Mouse (Mus musculus) right cerebral cortex, postnatal 25 days (tissue): ENCODE data around the gene Homer2.

Experiments
- DNase-seq: peaks from one replicate; pipeline ENCODE4 v3.0.0; 2022

The Homer2 gene

GRCm38 (mm10) chr7:81557252-81557984 lies 149.9 kb downstream of the Homer2 start:
- DNase-seq, result no peak

DNA sequence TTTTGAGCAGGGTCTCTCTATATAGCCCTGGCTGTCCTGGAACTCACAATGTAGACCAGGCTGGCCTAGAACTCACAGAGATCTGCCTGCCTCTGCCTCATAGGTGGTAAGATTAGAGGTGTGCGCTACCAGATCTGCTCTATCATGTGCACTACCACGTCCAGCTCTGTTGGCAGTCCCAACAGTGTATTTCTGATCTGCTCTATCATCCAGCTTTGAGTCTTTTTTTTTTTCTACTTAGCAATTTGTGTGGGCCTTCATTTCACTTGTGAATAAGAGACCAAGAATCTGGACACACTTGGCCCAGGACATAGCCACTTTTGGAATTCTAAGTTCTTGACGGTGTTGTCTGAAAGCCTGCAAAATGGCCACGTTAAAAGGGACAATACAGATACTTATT lies 150.5 kb downstream of the Homer2 start:
- no peak for DNase-seq

GRCm38 (mm10) chr7:81554369-81554768 lies 153.0 kb downstream of the Homer2 start:
- DNase-seq, result no peak

DNA sequence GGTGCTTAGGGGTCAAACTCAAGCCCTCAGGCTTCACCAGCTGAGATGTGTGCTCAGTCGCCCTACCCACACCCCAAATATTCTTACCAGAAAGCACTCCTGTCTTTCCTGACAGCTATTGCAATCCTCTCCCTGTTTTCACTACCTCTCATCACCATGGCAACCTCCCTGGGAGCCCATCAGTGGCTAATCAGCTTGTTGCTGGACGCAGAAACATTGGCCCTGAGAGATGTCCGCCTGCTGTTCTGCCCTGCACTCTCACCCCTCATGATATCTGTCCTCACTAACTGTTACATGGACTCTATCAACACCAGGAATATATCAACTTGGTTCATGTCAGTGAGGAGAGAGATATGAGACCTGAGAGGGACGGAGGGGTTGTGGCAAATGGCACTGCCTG lies 153.7 kb downstream of the Homer2 start:
- DNase-seq, result no peak
